Mouse (Mus musculus) liver, adult (tissue): Measurements from ENCODE around the gene Cpsf4l.
A peak's percentile ranks its signal among the peaks of the same experiment; 100 is the strongest.

Experiments used
- GATA4 ChIP-seq: IDR thresholded peaks from 2 replicates; pipeline ENCODE4 v1.6.1; 2014; ENCODE audit warnings: mild to moderate bottlenecking, low read length; ENCODE audit not compliant: insufficient replicate concordance

Gene Cpsf4l

DNA sequence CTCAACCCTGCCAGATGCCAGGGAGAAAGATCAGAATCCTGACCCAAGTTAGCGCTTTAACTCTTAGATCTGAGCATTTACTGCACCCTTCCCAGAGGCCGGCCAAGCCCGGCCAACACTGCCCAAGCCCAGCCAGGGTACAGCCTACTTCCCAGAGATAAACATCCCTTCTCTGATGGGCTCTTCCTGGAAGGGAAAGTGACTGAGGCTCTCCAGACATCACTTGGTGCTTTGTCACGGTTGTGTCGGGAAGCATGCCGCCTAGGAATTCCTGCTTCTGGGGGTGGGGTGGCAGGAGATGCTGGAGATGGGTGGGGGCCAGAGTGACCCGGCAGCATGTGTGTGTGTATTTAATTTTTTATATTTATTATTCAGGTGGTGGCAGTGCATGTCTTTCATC is 30.3 kb upstream of the Cpsf4l start:
- TF ChIP-seq GATA4: peak; percentile 64; the same call in 1 of the 2 replicates

DNA sequence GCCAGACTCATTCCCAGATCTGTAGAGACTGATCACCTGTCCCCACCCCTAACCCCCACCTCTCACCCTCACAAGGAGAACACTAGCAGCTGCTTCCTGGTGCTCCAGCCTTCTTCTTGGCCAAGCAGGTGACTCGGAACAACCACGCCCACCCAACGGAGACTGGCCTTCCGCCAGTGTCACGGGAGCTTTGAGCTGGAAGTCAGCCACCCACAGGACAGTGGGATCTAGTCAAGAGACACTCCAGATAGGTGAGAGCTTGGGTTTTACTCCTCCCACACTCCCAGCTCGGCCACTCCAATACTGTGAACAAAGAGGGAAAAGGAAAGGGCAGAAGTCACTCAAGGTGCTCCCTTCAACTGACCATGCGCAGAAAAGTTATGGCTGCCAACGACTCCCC is 29.4 kb upstream of the Cpsf4l start:
- no peak for TF ChIP-seq GATA4

DNA sequence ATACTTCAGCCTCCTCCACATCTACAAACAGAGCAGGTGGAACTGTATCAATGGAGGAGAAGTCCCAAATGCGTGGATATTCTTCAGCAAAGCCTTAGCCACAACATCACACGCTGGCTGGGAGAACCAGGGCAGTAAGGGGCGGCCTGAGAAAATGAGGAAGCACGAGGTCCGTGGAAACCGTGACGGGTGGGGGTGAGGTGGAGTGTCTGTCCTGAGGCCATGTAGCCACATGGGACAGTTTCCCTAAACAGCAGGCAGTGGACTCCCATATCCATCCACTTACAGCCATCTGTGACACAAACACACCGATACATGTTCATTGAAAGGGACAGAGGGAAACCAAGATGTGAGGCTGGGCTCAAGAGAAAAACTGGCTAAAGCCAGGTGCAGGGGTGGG is 28.1 kb upstream of the Cpsf4l start:
- no peak for TF ChIP-seq GATA4

DNA sequence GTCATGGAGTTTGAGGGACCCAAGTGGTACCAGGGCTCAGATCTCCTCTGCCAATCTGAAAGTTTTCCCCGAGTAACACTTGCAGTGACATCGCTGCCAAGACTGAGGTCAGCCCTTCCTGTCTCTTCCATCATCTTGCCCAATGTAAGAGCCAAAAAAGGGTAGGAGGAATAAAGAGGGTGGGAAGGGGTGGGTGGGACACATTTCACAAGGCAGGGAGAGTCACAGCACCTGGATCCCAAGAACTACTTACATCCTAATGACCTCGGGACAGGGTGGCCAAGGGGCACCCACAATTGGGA is 27.7 kb upstream of the Cpsf4l start:
- TF ChIP-seq GATA4: no peak

DNA sequence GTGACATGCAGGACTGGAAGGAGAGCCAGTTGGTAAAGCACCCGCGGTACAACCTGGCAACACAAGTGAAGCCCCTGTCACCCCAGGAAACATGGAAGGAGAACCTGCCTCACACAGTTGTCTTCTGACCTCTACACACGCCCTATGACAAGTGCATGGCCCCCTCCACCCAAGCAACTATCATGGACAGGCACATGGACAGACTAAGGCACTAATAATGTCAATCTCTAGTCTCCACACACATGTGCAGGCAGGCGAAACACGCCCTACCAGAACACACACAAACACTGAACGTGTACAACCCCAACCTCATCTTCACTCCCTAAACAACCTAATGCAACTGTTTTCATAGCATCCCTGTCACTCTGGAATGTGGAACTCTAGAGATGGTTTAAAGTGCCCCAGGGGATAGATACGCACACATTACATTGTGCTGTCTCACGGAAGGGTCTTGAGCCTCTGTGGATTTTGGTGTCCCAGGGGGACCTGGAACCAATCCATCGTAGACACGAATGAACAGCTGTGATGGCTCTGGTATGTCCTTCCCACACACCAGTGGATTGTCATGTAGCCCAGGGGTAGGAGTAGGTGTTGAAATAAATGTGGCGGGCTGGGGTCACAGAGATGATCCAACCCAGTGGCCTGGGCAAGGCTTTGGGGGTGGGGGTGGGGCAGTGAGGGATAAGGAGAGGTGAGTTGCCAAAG is 27.2 kb upstream of the Cpsf4l start:
- TF ChIP-seq GATA4: no peak

DNA sequence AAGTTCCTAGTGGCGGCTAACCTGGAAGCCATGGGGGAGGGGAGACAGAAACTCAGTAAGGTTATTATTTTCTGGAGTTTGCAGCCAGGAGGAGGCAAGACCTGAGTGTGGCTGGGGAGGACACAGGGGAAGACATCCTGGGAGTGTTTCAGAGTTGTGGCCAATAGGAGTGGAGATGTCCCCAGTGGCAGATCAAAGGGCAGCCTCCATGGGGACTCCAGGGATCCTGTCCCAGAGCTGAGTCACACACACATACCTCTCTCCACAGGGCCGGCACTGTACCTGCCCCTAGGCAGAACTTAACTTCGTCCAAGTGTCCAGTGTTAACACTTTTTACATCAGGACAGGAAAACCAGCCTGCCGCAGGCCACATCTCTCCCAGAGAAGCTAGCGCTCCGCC is 25.3 kb upstream of the Cpsf4l start:
- TF ChIP-seq GATA4: no peak

DNA sequence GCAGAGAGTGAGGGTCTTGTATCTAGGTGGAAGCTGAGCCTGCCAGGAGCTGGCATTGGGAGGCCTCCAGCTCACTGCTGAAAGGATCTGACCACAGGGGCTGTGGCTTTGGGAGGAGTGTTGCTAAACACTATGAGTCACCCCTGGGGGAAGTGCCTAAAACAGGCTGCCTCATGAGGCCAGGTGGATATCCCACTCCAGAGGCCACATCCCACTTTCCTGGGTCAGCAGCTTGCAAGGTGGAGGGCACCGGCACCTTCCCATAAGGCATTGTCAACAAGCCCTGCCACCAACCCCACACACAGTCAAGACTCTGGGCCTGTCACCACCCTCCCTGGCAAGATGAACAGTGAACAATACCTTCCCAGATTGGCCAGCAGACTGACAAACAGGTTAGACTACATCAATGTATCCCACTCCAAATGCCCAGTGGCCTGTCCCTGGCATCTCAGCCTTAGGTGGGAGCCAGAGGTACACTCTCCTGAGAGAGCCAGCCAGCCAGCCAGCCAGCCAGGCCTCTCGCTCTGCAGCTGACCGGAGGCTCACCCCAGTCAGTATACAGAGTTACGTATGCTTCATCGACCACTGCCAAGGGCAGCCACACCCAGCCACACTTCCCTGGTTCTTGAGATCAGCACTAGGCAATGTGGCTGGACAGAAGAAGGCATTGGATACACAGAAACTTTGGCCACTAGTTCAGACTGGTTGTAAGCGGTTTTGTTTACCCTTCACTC is 24.0 kb upstream of the Cpsf4l start:
- no peak for TF ChIP-seq GATA4

DNA sequence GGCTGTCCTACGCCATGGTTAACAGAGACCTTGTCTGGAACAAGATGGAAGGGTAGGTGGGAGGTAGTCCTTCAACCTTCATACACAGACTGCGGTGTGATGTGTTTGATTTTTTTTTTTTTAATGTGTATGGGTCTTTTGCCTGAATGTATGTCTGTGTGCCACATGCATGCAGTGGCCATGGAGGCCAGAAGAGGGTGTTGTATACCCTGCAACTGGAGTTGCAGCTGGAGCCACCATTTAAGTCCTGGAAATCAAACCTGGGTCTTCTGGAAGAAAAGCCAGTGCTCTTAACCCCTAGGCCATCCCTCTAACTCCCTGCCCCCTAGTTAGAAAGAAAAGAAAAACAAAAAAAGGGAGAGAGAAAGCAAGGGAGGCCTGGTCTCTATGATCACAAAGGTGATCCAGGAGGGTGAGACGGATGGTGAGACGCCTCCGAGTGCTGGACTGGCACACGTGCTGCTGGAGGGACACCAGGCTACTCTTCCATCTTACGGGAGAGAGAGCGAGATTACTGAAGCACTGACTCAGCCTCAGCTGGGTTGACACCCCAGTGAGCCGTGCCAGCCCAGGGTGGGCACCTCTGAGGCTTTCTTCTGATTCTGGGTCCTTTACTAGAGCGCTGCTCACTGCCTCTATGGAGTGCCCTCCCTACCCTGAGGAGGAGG is 22.3 kb upstream of the Cpsf4l start:
- TF ChIP-seq GATA4: no peak

DNA sequence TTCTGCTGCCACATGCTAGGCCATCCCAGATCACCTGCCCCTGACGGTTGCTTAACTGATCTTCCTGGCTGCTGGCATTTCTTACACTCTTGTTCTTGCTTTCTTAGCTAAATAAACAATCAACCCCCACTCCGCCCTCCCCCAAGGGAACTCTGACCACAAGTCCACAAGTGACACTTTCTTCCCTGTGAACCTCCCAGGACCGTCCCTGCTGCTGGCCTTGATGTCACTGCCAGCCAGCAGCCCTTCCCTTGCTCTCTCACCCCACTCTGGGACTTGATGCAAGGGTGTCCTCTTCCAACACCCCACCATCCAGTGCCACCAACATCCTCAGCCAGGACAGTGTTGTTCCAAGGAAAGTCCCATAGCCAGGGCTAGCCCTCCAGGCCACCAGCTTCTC is 21.1 kb upstream of the Cpsf4l start:
- TF ChIP-seq GATA4: 0 out of 2 replicates have a peak, but pooled peaks have one; percentile 3

DNA sequence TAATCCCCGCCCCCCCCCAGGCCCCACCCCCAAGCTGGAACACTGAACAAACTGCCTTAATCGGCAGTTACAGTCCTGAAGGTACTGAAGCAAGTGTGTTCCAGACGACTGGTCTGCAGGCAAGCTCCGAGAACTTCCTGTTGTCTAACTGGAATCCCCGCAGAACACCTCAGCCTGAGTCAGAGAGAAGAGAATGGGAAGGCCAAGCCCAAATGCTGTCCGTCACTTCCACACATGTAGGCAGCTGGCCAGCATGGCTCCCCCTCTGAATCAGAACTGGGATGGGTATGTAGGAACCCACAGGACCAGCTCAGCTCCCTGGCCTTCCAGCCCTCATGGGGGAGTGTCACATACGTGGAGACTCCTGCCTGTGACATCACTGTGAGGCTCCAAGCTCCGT is 20.1 kb upstream of the Cpsf4l start:
- no peak for TF ChIP-seq GATA4

DNA sequence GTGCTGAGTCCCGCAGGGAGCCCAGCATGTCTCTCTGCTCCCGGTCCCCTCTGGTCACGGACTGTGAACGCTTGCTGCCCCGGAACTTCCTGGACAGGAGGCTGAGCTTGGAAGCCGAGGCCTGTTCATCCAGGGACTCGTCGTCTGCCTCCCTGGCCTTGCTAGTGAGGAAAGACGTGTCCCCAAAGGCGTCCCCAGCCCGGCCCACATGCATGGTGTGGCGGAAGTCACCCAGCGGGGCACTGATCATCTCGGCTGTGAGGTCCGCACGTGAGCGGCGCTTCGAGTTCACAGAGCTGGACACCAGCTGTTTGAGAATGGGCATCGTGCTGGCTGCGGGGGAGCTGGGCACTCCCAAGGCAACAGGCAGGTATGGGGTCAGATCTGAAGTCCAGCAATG is 19.4 kb upstream of the Cpsf4l start:
- TF ChIP-seq GATA4: no peak

DNA sequence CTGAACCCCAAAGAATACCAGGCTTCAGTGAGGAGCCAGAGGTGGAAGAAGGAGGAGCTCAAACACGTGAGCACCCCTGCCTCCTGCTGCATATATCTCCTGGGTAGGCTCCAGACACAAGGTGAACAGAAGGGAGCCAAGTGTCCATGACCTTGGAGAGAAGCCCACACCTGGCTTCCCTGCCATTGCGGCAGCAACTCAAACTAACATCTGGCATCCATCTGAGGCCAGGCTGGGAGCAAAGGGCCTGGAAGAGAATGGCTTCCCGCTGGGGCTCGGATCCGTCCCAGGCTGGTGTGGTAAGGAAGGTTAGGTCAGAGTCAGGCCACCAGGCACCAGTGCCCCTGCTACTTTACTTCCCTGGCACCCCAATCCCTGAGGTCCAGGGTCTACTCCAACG is 18.2 kb upstream of the Cpsf4l start:
- TF ChIP-seq GATA4: no peak

DNA sequence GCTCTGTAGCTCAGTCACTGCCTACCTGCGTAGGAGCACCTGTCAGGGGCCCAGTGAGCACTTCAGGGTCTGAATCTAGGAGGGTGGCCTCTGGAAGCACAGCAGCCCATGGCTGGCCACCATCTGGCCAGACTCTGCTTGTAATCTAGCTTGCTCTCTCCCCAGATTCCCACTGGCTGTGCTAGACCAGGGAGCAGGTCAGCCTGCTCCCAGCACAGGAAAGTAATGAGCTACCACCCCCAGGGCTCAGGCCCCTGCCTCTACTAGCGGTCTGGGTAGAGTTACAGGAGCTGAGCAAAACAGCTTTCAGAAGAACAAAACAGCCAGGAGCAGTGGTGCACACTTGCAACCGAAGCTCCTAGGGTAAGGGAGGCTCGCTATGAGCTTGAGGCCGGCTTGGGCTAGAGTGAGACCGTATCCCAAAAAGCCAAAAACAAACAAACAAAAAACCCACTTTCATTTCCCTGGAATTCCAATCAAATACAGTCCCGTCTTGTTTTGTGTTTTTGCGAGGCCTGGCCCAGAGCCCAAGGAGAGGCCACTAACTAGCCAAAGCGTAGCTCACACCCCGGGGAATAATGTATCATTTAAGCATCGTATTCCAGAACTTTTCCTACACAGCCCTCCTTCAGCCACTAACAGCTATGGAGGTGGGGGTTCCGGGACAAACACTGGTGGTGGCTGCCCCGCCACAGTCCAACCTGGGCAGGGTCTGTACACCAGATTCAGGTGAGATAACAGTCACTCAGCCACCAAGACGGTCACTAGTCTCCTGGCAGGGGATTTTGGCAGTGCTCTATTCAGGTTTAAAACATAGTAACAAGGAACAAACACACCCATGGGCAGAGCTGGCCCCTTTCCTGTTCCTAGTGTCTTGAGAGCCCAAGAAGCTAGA is 17.4 kb upstream of the Cpsf4l start:
- no peak for TF ChIP-seq GATA4

DNA sequence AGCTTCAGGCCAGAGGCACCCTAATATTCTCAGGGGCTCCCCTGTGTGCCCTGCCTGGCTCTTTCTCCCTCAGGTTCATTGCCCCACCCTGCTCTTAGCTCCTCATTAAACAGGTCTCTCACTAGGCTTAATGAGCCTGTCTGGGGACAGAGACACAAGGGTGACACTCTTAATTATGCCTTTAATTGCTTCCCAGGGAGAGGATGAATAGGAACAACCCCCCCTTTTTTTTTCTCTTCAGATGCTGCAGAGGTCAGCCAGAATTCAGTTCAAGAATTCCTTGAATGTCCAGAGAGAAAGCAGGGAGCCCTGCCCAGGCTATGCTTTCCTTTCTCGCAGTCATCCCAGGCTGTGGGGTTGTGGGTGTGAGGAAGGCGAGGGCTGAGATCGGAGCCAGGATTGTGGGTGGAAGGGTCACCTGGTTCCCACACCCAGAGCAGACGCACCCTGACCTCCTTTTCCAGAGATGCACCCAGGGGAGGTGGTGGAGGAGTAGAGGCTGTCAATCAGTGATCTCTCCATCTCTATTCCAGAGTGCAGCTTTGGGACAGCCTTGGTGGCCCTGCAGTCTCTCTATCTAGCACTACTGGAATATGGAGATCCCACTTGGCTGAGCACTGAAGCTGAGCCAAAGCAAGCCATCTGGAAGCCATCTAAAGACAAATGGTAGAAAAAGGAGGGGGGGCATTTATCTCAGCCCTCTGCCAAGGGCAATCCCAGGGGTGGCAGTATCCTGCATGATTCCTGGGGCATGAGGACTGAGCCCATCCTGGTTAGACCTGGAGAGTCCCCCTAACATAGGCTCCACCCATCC is 15.6 kb upstream of the Cpsf4l start:
- TF ChIP-seq GATA4: no peak

DNA sequence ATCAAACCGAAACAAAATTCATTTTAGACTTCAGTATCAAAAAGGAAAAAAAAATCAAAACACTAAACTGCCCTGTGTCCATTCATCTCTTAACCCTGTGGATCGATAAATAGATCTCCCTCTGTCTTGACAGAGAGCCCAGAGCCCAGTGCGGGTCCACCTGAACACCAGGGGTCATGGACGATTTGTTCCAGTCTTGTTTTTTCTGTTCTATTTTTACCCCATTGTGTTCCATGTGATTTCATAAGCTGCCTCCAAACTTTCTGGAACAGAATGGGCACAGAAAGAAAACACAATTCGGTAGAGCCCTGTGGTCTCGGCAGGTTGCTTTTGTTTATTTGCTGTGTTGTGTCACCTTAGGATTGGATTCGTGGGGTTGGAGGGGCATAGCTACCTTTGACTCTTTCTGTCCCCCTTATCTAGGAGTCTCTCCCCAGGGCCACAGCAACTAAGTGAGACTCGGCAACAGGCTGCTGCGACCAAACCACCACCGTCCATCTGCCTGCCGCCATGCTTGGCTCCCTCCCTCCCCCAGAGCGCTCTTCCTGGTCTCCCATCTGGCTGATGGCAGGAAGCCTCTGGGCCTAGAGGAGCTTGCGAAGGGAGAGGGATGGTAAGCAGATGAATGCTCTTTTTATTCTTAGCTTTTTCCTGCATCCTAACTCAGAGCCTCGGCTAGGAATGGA is 12.7 kb upstream of the Cpsf4l start:
- no peak for TF ChIP-seq GATA4
